In the genomic region with DNA sequence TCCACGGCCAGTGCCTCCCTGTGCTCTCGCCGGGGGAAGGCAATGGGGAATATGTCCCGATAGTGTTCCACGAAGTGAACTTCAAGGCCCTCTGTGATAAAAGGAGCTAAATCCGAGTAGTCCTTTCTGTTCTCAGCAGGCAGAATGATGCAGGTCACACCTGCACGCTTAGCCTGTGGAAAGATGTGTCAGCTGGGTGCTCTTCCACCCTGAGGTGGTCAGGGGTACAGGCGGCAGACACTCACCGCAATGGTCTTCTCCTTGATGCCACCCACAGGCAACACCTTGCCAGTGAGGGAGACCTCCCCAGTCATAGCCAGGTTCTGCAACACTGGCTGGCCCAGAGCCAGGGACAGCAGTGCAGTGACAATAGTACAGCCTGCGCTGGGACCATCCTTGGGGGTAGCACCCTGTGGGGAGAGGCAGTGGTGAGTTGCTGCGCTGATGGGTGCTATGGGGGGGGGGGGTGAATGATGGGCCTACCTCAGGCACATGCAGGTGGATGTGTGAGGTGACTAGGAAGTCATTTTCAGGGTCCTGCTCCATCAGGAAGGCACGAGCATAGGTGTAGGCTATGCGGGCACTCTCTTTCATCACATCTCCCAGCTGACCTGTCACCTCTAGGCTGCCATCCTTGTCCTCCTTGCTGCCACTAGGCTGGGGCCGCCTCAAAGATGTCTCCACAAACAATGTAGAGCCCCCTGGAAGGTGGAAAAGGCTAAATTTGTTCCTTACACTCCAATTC, we compare ENCODE assay signal across 9 mouse cellular contexts. TPM values are rescaled to one million over a fixed set of nuclear protein-coding genes. Genes with fewer than 3 reads are reported as not detected.
DNase-seq lines count a peak whose midpoint lies in the region; ATAC-seq and TF ChIP-seq lines count a peak whose summit lies in the region.
"Had no signal": no experiment of that assay in that cellular context is flagged by ENCODE, and none has a peak within 500 bp of the region (broad histone marks: within the 10 kb centered on the region; RNA-seq: fewer than 3 reads in every experiment).

No protein-coding gene starts in this region.

- no peaks in the 10 kb centered on the region for H3K27me3 ChIP-seq in embryonic facial prominence, embryonic 11.5 days (ENCODE audit: control insufficient read depth, insufficient read depth, low read length)
- H3K27me3 ChIP-seq in intestine, embryonic 15.5 days (replicated peaks), result no peaks in the 10 kb centered on the region
- no peaks in the 10 kb centered on the region for H3K27me3 ChIP-seq in midbrain, postnatal 0 days (ENCODE audit: insufficient read depth, low read length)
- H3K27me3 ChIP-seq: Patski had no signal

- TF ChIP-seq CTCF in midbrain, postnatal 0 days (IDR thresholded peaks at IDR 0.05), result peak; percentile 6; the same call in 1 of the 2 replicates

- peak overlapping the region; percentile 86 for H3K9ac ChIP-seq in embryonic facial prominence, embryonic 11.5 days (replicated peaks; ENCODE audit: low read length)
- peak overlapping the region; percentile 77 for H3K9ac ChIP-seq in intestine, embryonic 15.5 days
- H3K9ac ChIP-seq in midbrain, postnatal 0 days (replicated peaks; ENCODE audit: low read length, poor library complexity, severe bottlenecking), result peak overlapping the region; percentile 69

- H3K36me3 ChIP-seq in embryonic facial prominence, embryonic 11.5 days (replicated peaks; ENCODE audit: control insufficient read depth, insufficient read depth, low read depth, low read length), result peaks cover 18% of the 10 kb centered on the region
- peaks cover 40% of the 10 kb centered on the region for H3K36me3 ChIP-seq in intestine, embryonic 15.5 days
- peaks cover 51% of the 10 kb centered on the region for H3K36me3 ChIP-seq in midbrain, postnatal 0 days (ENCODE audit: insufficient read depth, low read length)

- no peaks in the 10 kb centered on the region for H3K9me3 ChIP-seq in embryonic facial prominence, embryonic 11.5 days (replicated peaks; ENCODE audit: control insufficient read depth, low read length)
- H3K9me3 ChIP-seq in intestine, embryonic 15.5 days, result no peaks in the 10 kb centered on the region
- H3K9me3 ChIP-seq in midbrain, postnatal 0 days (ENCODE audit: low read length), result no peaks in the 10 kb centered on the region

- H3K4me2 ChIP-seq in embryonic facial prominence, embryonic 11.5 days (ENCODE audit: low read depth, low read length), result peak overlapping the region; percentile 88
- peak overlapping the region; percentile 85 for H3K4me2 ChIP-seq in intestine, embryonic 15.5 days (replicated peaks)
- peak overlapping the region; percentile 75 for H3K4me2 ChIP-seq in midbrain, postnatal 0 days (ENCODE audit: low read depth, low read length, poor library complexity, severe bottlenecking)

- ATAC-seq in embryonic facial prominence, embryonic 11.5 days (replicated peaks; ENCODE audit: insufficient number of reproducible peaks, low FRiP score, low TSS enrichment, low read depth), result no peak
- no peak for ATAC-seq in intestine, embryonic 15.5 days
- no peak for ATAC-seq in midbrain, postnatal 0 days (ENCODE audit: low FRiP score)
- ATAC-seq: Patski had no signal

- DNase-seq in cerebellum, adult 11-12 months, result peak; percentile 66
- no peak for DNase-seq in cerebellum, adult 11 months
- DNase-seq in 3T3-L1 (ENCODE audit: low read depth, low spot score), result peak; percentile 48
- DNase-seq in embryonic facial prominence, embryonic 11.5 days (ENCODE audit: low spot score), result no peak
- no peak for DNase-seq in midbrain, postnatal 0 days (ENCODE audit: low spot score)
- DNase-seq in thymus, adult 18-20 months, result no peak
- no peak for DNase-seq in layer of hippocampus, postnatal 14 days (ENCODE audit: low spot score in 2 of 2)

- H3K27ac ChIP-seq in embryonic facial prominence, embryonic 11.5 days (replicated peaks; ENCODE audit: low read depth, low read length), result no peak overlapping the region
- peak overlapping the region; percentile 88; the same call in 1 of the 2 replicates for H3K27ac ChIP-seq in intestine, embryonic 15.5 days
- H3K27ac ChIP-seq in midbrain, postnatal 0 days (ENCODE audit: low read depth, low read length), result peak overlapping the region; percentile 32; the same call in 1 of the 2 replicates

- H3K4me1 ChIP-seq in embryonic facial prominence, embryonic 11.5 days (ENCODE audit: control insufficient read depth, insufficient read depth, low read length), result peaks cover 7% of the 10 kb centered on the region
- H3K4me1 ChIP-seq in intestine, embryonic 15.5 days (replicated peaks), result peaks cover 27% of the 10 kb centered on the region
- peaks cover 9% of the 10 kb centered on the region; the same call in 1 of the 2 replicates for H3K4me1 ChIP-seq in midbrain, postnatal 0 days (ENCODE audit: insufficient read depth, low read length)

- WGBS in embryonic facial prominence, embryonic 11.5 days, result 34% methylated on average over 14 of the region's 14 CpGs
- WGBS in intestine, embryonic 15.5 days, result 21% methylated on average over 14 of the region's 14 CpGs
- WGBS in midbrain, postnatal 0 days, result 35% methylated on average over 13 of the region's 14 CpGs

- peak overlapping the region; percentile 75 for H3K4me3 ChIP-seq in embryonic facial prominence, embryonic 11.5 days (ENCODE audit: low read depth, low read length)
- peak overlapping the region; percentile 74 for H3K4me3 ChIP-seq in intestine, embryonic 15.5 days (replicated peaks)
- peak overlapping the region; percentile 65 for H3K4me3 ChIP-seq in midbrain, postnatal 0 days (ENCODE audit: low read depth, low read length)

RNA-seq across cellular contexts. Expression of a gene that starts 1.3 kb away (rescaled TPM):
- polyA plus RNA-seq in embryonic facial prominence, embryonic 11.5 days (2014; fragmentation: Nextera tagmentation; extraction: Ambion mirVana), result 1,376 and 1,538 TPM in 2 replicates
- 1,919 and 1,958 TPM in 2 replicates for polyA plus RNA-seq in intestine, embryonic 15.5 days (2015; fragmentation: Nextera tagmentation; extraction: Ambion mirVana)
- total RNA-seq in midbrain, postnatal 0 days (2014; rRNA removed), result 606 and 1,008 TPM in 2 replicates
- polyA plus RNA-seq in midbrain, postnatal 0 days (2015; fragmentation: Nextera tagmentation; extraction: Ambion mirVana), result 1,065 and 1,089 TPM in 2 replicates
- 100 to 1,000 TPM; 403 to 409 TPM for total RNA-seq in layer of hippocampus, postnatal 14 days (2021)

RNA-seq across cellular contexts. Expression of a gene that starts 5.0 kb away (rescaled TPM):
- polyA plus RNA-seq in embryonic facial prominence, embryonic 11.5 days (2014; fragmentation: Nextera tagmentation; extraction: Ambion mirVana), result 209 and 219 TPM in 2 replicates
- 283 and 287 TPM in 2 replicates for polyA plus RNA-seq in intestine, embryonic 15.5 days (2015; fragmentation: Nextera tagmentation; extraction: Ambion mirVana)
- 58.2 and 72.8 TPM in 2 replicates for total RNA-seq in midbrain, postnatal 0 days (2014; rRNA removed)
- 196 and 197 TPM in 2 replicates for polyA plus RNA-seq in midbrain, postnatal 0 days (2015; fragmentation: Nextera tagmentation; extraction: Ambion mirVana)
- total RNA-seq in layer of hippocampus, postnatal 14 days (2021), result 100 to 1,000 TPM; 151 to 160 TPM

RNA-seq across cellular contexts. Expression of a gene that starts 12.1 kb away (rescaled TPM):
- polyA plus RNA-seq in embryonic facial prominence, embryonic 11.5 days (2014; fragmentation: Nextera tagmentation; extraction: Ambion mirVana), result 48.3 and 49.5 TPM in 2 replicates
- 62.6 and 70.0 TPM in 2 replicates for polyA plus RNA-seq in intestine, embryonic 15.5 days (2015; fragmentation: Nextera tagmentation; extraction: Ambion mirVana)
- total RNA-seq in midbrain, postnatal 0 days (2014; rRNA removed), result 68.1 and 69.5 TPM in 2 replicates
- 40.1 and 40.2 TPM in 2 replicates for polyA plus RNA-seq in midbrain, postnatal 0 days (2015; fragmentation: Nextera tagmentation; extraction: Ambion mirVana)
- 10 to 100 TPM; 65.4 to 68.3 TPM for total RNA-seq in layer of hippocampus, postnatal 14 days (2021)

RNA-seq across cellular contexts. Expression of a gene that starts 13.4 kb away (rescaled TPM):
- polyA plus RNA-seq in embryonic facial prominence, embryonic 11.5 days (2014; fragmentation: Nextera tagmentation; extraction: Ambion mirVana), result 0.70 and 0.71 TPM in 2 replicates
- polyA plus RNA-seq in intestine, embryonic 15.5 days (2015; fragmentation: Nextera tagmentation; extraction: Ambion mirVana), result 0.48 and 0.68 TPM in 2 replicates
- total RNA-seq in midbrain, postnatal 0 days (2014; rRNA removed), result 0.99 and 3.0 TPM in 2 replicates
- polyA plus RNA-seq in midbrain, postnatal 0 days (2015; fragmentation: Nextera tagmentation; extraction: Ambion mirVana), result 1.5 TPM in 2 replicates
- under 1 TPM; 0.48 to 0.86 TPM for total RNA-seq in layer of hippocampus, postnatal 14 days (2021)

RNA-seq across cellular contexts. Expression of a gene that starts 29.9 kb away (rescaled TPM):
- polyA plus RNA-seq in embryonic facial prominence, embryonic 11.5 days (2014; fragmentation: Nextera tagmentation; extraction: Ambion mirVana), result 94.1 and 109 TPM in 2 replicates
- polyA plus RNA-seq in intestine, embryonic 15.5 days (2015; fragmentation: Nextera tagmentation; extraction: Ambion mirVana), result 79.3 and 86.2 TPM in 2 replicates
- total RNA-seq in midbrain, postnatal 0 days (2014; rRNA removed), result 56.1 and 56.4 TPM in 2 replicates
- polyA plus RNA-seq in midbrain, postnatal 0 days (2015; fragmentation: Nextera tagmentation; extraction: Ambion mirVana), result 79.1 and 95.9 TPM in 2 replicates
- 100 to 1,000 TPM; 131 to 147 TPM for total RNA-seq in layer of hippocampus, postnatal 14 days (2021)

Comparison
In these comparisons a context has a peak if more than half of its experiments do, and no peak if none do; other contexts are left out.
1. DNase-seq: peak in cerebellum, adult 11-12 months (single experiment) and 3T3-L1 (single experiment); none in cerebellum, adult 11 months (single experiment), embryonic facial prominence, embryonic 11.5 days (single experiment), midbrain, postnatal 0 days (single experiment), thymus, adult 18-20 months (0 of 2) and layer of hippocampus, postnatal 14 days (0 of 2).
2. Peak in every context shown above with its lines, with median percentiles within 50 percentile points of each other: H3K4me2 ChIP-seq, H3K4me3 ChIP-seq and H3K9ac ChIP-seq.